Mouse (Mus musculus): ENCODE measurements around the gene Rbm20. TPM values are rescaled to one million over a fixed set of nuclear protein-coding genes. Genes with fewer than 3 reads are reported as not detected.
"Not testable (repeated sequence)": the region's sequence is repeated elsewhere in the genome, so short reads cannot be mapped to it uniquely, and the experiment has no call there.

Rbm20 gene
- total RNA-seq (2021): 1 to 10 TPM; 2.9 to 3.8 TPM
- long read RNA-seq, experiment 1, full-length matches to known transcripts: 1 of 3 reads
- long read RNA-seq, experiment 1, partial matches to known transcripts: 1 of 3 reads
- long read RNA-seq, experiment 1, other reads (novel, unspliced or antisense): 1 of 3 reads
- long read RNA-seq, experiment 2, partial matches to known transcripts: 4 of 6 reads
- long read RNA-seq, experiment 2, other reads (novel, unspliced or antisense): 2 of 6 reads

- DNase-seq (ENCODE audit: low spot score in 2 of 2): peak in 1 of 2 experiments; percentile 39
- intact Hi-C loops (cut with DNase I): no loop called here
Measured at GRCm38 (mm10) chr19:53676718-53677634, at the start of gene Rbm20. Gene Rbm20, plus strand, starts transcription at chr19:53677306.

GRCm38 (mm10) chr19:53638041-53638440 is 39.1 kb upstream of the Rbm20 start:
- intact Hi-C loops (cut with DNase I): loop anchor here (5.0 kb wide), 1 partner anchor 36 kb away; the partner anchor contains the start of gene Smc3
- no peak for DNase-seq (ENCODE audit: low spot score in 2 of 2)

- no peak for DNase-seq (ENCODE audit: low spot score in 2 of 2)
- intact Hi-C loops (cut with DNase I): loop anchor here (5.0 kb wide), 1 partner anchor 36 kb away; the partner anchor contains the start of gene Smc3
Measured at GRCm38 (mm10) chr19:53638727-53639126, 38.4 kb upstream of the Rbm20 start.

GRCm38 (mm10) chr19:53644020-53644595 is 33.0 kb upstream of the Rbm20 start:
- intact Hi-C loops (cut with DNase I): no loop called here
- DNase-seq (ENCODE audit: low spot score in 2 of 2): no peak

GRCm38 (mm10) chr19:53647301-53647700 is 29.8 kb upstream of the Rbm20 start:
- intact Hi-C loops (cut with DNase I): loop anchor here (5.0 kb wide), 1 partner anchor 280 kb away; no protein-coding TSS in a partner anchor
- DNase-seq (ENCODE audit: low spot score in 2 of 2): no peak

GRCm38 (mm10) chr19:53648056-53648455 is 29.1 kb upstream of the Rbm20 start:
- intact Hi-C loops (cut with DNase I): loop anchor here (2.0 to 5.0 kb wide), 3 partner anchors 57 to 279 kb away; no protein-coding TSS in a partner anchor
- no peak for DNase-seq (ENCODE audit: low spot score in 2 of 2)

- peak; percentile 84 to 87 for DNase-seq (ENCODE audit: low spot score in 2 of 2)
- intact Hi-C loops (cut with DNase I): loop anchor here (2.0 to 5.0 kb wide), 3 partner anchors 56 to 278 kb away; no protein-coding TSS in a partner anchor
Measured at GRCm38 (mm10) chr19:53648802-53649236, 28.3 kb upstream of the Rbm20 start.

GRCm38 (mm10) chr19:53649361-53649760 is 27.7 kb upstream of the Rbm20 start:
- intact Hi-C loops (cut with DNase I): loop anchor here (2.0 to 5.0 kb wide), 3 partner anchors 55 to 278 kb away; no protein-coding TSS in a partner anchor
- peak in 1 of 2 experiments; percentile 54 for DNase-seq (ENCODE audit: low spot score in 2 of 2)

GRCm38 (mm10) chr19:53649802-53650201 is 27.3 kb upstream of the Rbm20 start:
- no peak for DNase-seq (ENCODE audit: low spot score in 2 of 2)
- intact Hi-C loops (cut with DNase I): loop anchor here (2.0 to 5.0 kb wide), 3 partner anchors 55 to 277 kb away; no protein-coding TSS in a partner anchor

GRCm38 (mm10) chr19:53650921-53651320 is 26.2 kb upstream of the Rbm20 start:
- intact Hi-C loops (cut with DNase I): no loop called here
- no peak for DNase-seq (ENCODE audit: low spot score in 2 of 2)

- DNase-seq (ENCODE audit: low spot score in 2 of 2): no peak
- intact Hi-C loops (cut with DNase I): no loop called here
Measured at GRCm38 (mm10) chr19:53652267-53652666, 24.8 kb upstream of the Rbm20 start.

GRCm38 (mm10) chr19:53653624-53654467 is 23.3 kb upstream of the Rbm20 start:
- intact Hi-C loops (cut with DNase I): no loop called here
- no peak for DNase-seq (ENCODE audit: low spot score in 2 of 2)

- intact Hi-C loops (cut with DNase I); DNase-seq (ENCODE audit: low spot score in 2 of 2): not testable (repeated sequence)
Measured at GRCm38 (mm10) chr19:53656443-53656842, 20.7 kb upstream of the Rbm20 start.

GRCm38 (mm10) chr19:53657437-53657836 is 19.7 kb upstream of the Rbm20 start:
- intact Hi-C loops (cut with DNase I): no loop called here

GRCm38 (mm10) chr19:53660722-53661420 is 16.2 kb upstream of the Rbm20 start:
- DNase-seq (ENCODE audit: low spot score in 2 of 2): no peak
- intact Hi-C loops (cut with DNase I): no loop called here

More at GRCm38 (mm10) chr19:53657437-53657836, 19.7 kb upstream of the Rbm20 start:
- DNase-seq (ENCODE audit: low spot score in 2 of 2): no peak

- no peak for DNase-seq (ENCODE audit: low spot score in 2 of 2)
- intact Hi-C loops (cut with DNase I): no loop called here
Measured at GRCm38 (mm10) chr19:53661938-53662722, 15.0 kb upstream of the Rbm20 start.

GRCm38 (mm10) chr19:53664831-53665230 is 12.3 kb upstream of the Rbm20 start:
- DNase-seq (ENCODE audit: low spot score in 2 of 2): no peak
- intact Hi-C loops (cut with DNase I): no loop called here
